Mouse (Mus musculus): ENCODE measurements at regions not wholly inside any gene's neighbourhood (a gene's known extent, or its start where the extent isn't known, plus 50 kb on each side); places are given as distances from the start of the nearest gene placed in this dataset.

- Histone ChIP-seq H3K9me3 (ENCODE audit: control insufficient read depth, low read length) (no peaks in the 10 kb centered on the region), H3K4me1 (ENCODE audit: control insufficient read depth, insufficient read depth, low read length) (no peaks in the 10 kb centered on the region), H3K27ac (ENCODE audit: low read depth, low read length) (no peak overlapping the region), H3K9ac (replicated peaks; ENCODE audit: low read depth, low read length) (no peak overlapping the region), H3K36me3 (ENCODE audit: control insufficient read depth, insufficient read depth, low read length) (no peaks in the 10 kb centered on the region), H3K4me3 (ENCODE audit: low read depth, low read length) (no peak overlapping the region), H3K4me2 (ENCODE audit: low read depth, low read length) (no peak overlapping the region), H3K27me3 (ENCODE audit: control insufficient read depth, insufficient read depth, low read length) (no peaks in the 10 kb centered on the region)
- 9% methylated on average over 3 of the region's 3 CpGs for WGBS
- no peak for ATAC-seq (ENCODE audit: low read depth)
These were observed 134.3 kb downstream of the Moxd1 start for GRCm38 (mm10) chr10:24357636-24358035.

GRCm38 (mm10) chr10:24361424-24361823 is 138.1 kb downstream of the Moxd1 start:
- no peaks in the 10 kb centered on the region for H3K9me3 ChIP-seq (ENCODE audit: control insufficient read depth, low read length)
- 86% methylated on average over 3 of the region's 3 CpGs for WGBS

GRCm38 (mm10) chr10:24365369-24365768 is 142.1 kb downstream of the Moxd1 start:
- no peaks in the 10 kb centered on the region for H3K36me3 ChIP-seq (ENCODE audit: control insufficient read depth, insufficient read depth, low read length)
- 72% methylated on average over 5 of the region's 5 CpGs for WGBS
- no peak overlapping the region for H3K4me3 ChIP-seq (ENCODE audit: low read depth, low read length)
- no peak overlapping the region for H3K4me2 ChIP-seq (ENCODE audit: low read depth, low read length)
- ATAC-seq (ENCODE audit: low read depth): no peak
- H3K9ac ChIP-seq (replicated peaks; ENCODE audit: low read depth, low read length): no peak overlapping the region
- H3K9me3 ChIP-seq (ENCODE audit: control insufficient read depth, low read length): no peaks in the 10 kb centered on the region
- no peaks in the 10 kb centered on the region for H3K27me3 ChIP-seq (ENCODE audit: control insufficient read depth, insufficient read depth, low read length)
- no peak overlapping the region for H3K27ac ChIP-seq (ENCODE audit: low read depth, low read length)
- H3K4me1 ChIP-seq (ENCODE audit: control insufficient read depth, insufficient read depth, low read length): no peaks in the 10 kb centered on the region

More at GRCm38 (mm10) chr10:24361424-24361823, 138.1 kb downstream of the Moxd1 start:
- H3K9ac ChIP-seq (replicated peaks; ENCODE audit: low read depth, low read length): no peak overlapping the region
- no peak overlapping the region for H3K4me3 ChIP-seq (ENCODE audit: low read depth, low read length)
- no peaks in the 10 kb centered on the region for H3K36me3 ChIP-seq (ENCODE audit: control insufficient read depth, insufficient read depth, low read length)
- no peaks in the 10 kb centered on the region for H3K27me3 ChIP-seq (ENCODE audit: control insufficient read depth, insufficient read depth, low read length)
- H3K4me1 ChIP-seq (ENCODE audit: control insufficient read depth, insufficient read depth, low read length): no peaks in the 10 kb centered on the region
- no peak overlapping the region for H3K4me2 ChIP-seq (ENCODE audit: low read depth, low read length)
- no peak for ATAC-seq (ENCODE audit: low read depth)
- no peak overlapping the region for H3K27ac ChIP-seq (ENCODE audit: low read depth, low read length)

DNA sequence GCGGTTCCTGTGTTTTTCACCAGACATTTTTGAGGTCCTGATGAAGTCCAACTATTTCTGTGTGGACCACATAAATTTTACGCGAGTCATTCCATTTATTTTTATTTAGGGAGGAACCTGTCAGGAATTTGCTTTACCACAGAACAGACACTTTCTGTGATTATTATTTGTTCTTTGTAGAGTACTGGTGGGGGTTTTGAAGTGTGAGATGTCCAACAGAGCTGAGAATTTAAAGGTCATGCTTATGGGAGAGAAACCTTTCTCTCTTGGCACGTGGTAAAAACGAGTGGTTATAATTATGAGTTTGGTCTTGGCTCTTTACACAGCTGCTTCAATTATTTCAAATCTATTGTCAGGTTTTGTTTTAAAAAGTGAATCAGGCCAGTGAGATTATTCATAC is 143.7 kb downstream of the Moxd1 start:
- Histone ChIP-seq H3K9me3 (ENCODE audit: control insufficient read depth, low read length) (no peaks in the 10 kb centered on the region), H3K27ac (ENCODE audit: low read depth, low read length) (no peak overlapping the region), H3K4me3 (ENCODE audit: low read depth, low read length) (no peak overlapping the region), H3K9ac (replicated peaks; ENCODE audit: low read depth, low read length) (no peak overlapping the region), H3K4me1 (ENCODE audit: control insufficient read depth, insufficient read depth, low read length) (no peaks in the 10 kb centered on the region), H3K4me2 (ENCODE audit: low read depth, low read length) (no peak overlapping the region), H3K36me3 (ENCODE audit: control insufficient read depth, insufficient read depth, low read length) (no peaks in the 10 kb centered on the region), H3K27me3 (ENCODE audit: control insufficient read depth, insufficient read depth, low read length) (no peaks in the 10 kb centered on the region)
- 88% methylated on average over 5 of the region's 5 CpGs for WGBS
- ATAC-seq (ENCODE audit: low read depth): no peak

DNA sequence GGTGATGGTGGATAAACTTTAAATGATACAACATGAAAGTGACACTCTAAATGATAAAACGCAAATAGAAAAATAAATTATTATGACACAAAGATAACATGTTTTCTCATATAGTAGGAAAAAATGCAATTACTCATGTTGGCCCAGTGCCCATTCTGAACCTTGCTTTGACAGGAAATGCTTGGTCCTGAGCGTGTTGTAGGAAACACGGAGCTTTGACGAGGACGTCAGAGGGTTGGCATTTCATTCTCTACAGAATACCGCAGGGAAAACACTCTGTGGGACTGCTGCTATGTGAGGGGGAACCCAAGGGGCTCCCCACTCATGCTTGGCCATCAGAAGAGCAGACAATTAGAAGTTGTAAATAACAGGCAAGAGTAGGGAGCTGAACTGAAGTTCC is 150.6 kb downstream of the Moxd1 start:
- H3K4me1 ChIP-seq (ENCODE audit: control insufficient read depth, insufficient read depth, low read length): no peaks in the 10 kb centered on the region
- H3K27me3 ChIP-seq (ENCODE audit: control insufficient read depth, insufficient read depth, low read length): no peaks in the 10 kb centered on the region
- no peak overlapping the region for H3K9ac ChIP-seq (replicated peaks; ENCODE audit: low read depth, low read length)
- no peak overlapping the region for H3K27ac ChIP-seq (ENCODE audit: low read depth, low read length)
- 80% methylated on average over 6 of the region's 6 CpGs for WGBS
- H3K4me2 ChIP-seq (ENCODE audit: low read depth, low read length): no peak overlapping the region
- no peak for ATAC-seq (ENCODE audit: low read depth)
- H3K36me3 ChIP-seq (ENCODE audit: control insufficient read depth, insufficient read depth, low read length): no peaks in the 10 kb centered on the region
- H3K4me3 ChIP-seq (ENCODE audit: low read depth, low read length): no peak overlapping the region
- H3K9me3 ChIP-seq (ENCODE audit: control insufficient read depth, low read length): no peaks in the 10 kb centered on the region

GRCm38 (mm10) chr10:24379291-24379690 is 156.0 kb downstream of the Moxd1 start:
- Histone ChIP-seq H3K4me2 (ENCODE audit: low read depth, low read length) (no peak overlapping the region), H3K4me1 (ENCODE audit: control insufficient read depth, insufficient read depth, low read length) (no peaks in the 10 kb centered on the region), H3K27me3 (ENCODE audit: control insufficient read depth, insufficient read depth, low read length) (no peaks in the 10 kb centered on the region), H3K36me3 (ENCODE audit: control insufficient read depth, insufficient read depth, low read length) (no peaks in the 10 kb centered on the region), H3K4me3 (ENCODE audit: low read depth, low read length) (no peak overlapping the region), H3K9ac (replicated peaks; ENCODE audit: low read depth, low read length) (no peak overlapping the region), H3K27ac (ENCODE audit: low read depth, low read length) (no peak overlapping the region), H3K9me3 (ENCODE audit: control insufficient read depth, low read length) (no peaks in the 10 kb centered on the region)
- ATAC-seq (ENCODE audit: low read depth): no peak
- 80% methylated on average over 5 of the region's 5 CpGs for WGBS

DNA sequence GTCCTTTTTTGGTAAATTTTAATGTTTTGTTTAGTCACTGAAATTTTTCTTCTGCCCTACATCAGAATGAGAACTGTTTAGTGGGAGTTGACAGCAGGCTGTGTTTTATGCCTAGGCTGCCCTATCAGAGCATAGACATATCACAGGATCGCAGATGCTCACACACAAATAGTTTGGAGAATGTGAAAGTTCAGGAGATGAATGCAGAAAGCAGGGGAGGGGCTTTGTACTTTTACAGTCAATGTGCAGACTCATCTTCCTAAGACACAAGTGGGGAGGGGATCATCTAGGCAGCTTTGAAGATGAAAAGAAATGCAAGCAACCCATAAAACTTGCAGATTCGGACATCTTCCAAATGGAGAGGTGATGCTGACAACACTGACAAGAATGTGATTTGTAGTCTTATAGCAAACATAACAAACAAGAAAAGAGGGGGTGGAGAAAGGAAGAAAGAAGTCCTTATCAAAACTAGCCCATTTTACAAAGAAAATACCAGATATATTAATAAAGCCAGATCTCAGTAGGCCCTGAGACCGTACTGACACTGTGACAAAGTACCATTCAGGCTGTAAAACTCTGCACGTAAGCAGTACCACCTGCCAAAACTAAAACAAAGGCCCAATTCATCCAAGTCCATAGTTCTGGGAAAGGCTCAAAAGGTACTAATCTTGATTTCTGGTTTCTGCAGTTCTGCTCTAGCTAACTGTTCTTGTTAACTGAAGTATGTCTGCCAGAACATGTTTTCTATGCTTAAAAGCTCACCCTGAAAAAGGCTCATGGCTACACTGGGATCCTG is 157.4 kb downstream of the Moxd1 start:
- Histone ChIP-seq H3K4me3 (ENCODE audit: low read depth, low read length) (no peak overlapping the region), H3K4me2 (ENCODE audit: low read depth, low read length) (no peak overlapping the region), H3K9me3 (ENCODE audit: control insufficient read depth, low read length) (no peaks in the 10 kb centered on the region), H3K27ac (ENCODE audit: low read depth, low read length) (no peak overlapping the region), H3K9ac (replicated peaks; ENCODE audit: low read depth, low read length) (no peak overlapping the region), H3K27me3 (ENCODE audit: control insufficient read depth, insufficient read depth, low read length) (no peaks in the 10 kb centered on the region), H3K36me3 (ENCODE audit: control insufficient read depth, insufficient read depth, low read length) (no peaks in the 10 kb centered on the region), H3K4me1 (ENCODE audit: control insufficient read depth, insufficient read depth, low read length) (no peaks in the 10 kb centered on the region)
- 63% methylated on average over 4 of the region's 4 CpGs for WGBS
- ATAC-seq (ENCODE audit: low read depth): no peak

DNA sequence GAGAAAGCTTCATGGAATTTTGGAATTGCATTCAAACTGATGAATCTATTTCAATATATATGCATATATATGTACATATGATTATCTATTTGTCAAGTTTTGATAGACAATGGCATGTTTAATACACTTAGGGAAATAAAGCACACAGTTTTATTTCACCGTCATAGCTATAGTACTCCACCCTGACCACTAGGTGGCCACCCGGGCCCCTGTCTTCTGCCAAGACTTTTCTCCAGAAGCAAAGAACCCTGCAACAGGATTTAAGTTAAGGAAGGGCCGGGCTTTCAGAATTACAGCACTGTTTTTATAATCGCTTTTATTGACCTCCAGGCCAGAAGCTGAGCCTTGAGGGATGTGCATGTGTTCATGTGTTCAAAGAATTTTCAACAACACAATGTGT is 158.6 kb downstream of the Moxd1 start:
- WGBS: 23% methylated on average over 4 of the region's 4 CpGs
- Histone ChIP-seq H3K27me3 (ENCODE audit: control insufficient read depth, insufficient read depth, low read length) (no peaks in the 10 kb centered on the region), H3K36me3 (ENCODE audit: control insufficient read depth, insufficient read depth, low read length) (no peaks in the 10 kb centered on the region), H3K4me2 (ENCODE audit: low read depth, low read length) (no peak overlapping the region), H3K9me3 (ENCODE audit: control insufficient read depth, low read length) (no peaks in the 10 kb centered on the region), H3K9ac (replicated peaks; ENCODE audit: low read depth, low read length) (no peak overlapping the region), H3K4me1 (ENCODE audit: control insufficient read depth, insufficient read depth, low read length) (no peaks in the 10 kb centered on the region), H3K27ac (ENCODE audit: low read depth, low read length) (no peak overlapping the region), H3K4me3 (ENCODE audit: low read depth, low read length) (no peak overlapping the region)
- ATAC-seq (ENCODE audit: low read depth): no peak; the same call in 1 of the 2 replicates

- ATAC-seq (ENCODE audit: low read depth): no peak
- Histone ChIP-seq H3K9ac (replicated peaks; ENCODE audit: low read depth, low read length) (no peak overlapping the region), H3K4me1 (ENCODE audit: control insufficient read depth, insufficient read depth, low read length) (no peaks in the 10 kb centered on the region), H3K27ac (ENCODE audit: low read depth, low read length) (no peak overlapping the region), H3K36me3 (ENCODE audit: control insufficient read depth, insufficient read depth, low read length) (no peaks in the 10 kb centered on the region), H3K4me2 (ENCODE audit: low read depth, low read length) (no peak overlapping the region), H3K4me3 (ENCODE audit: low read depth, low read length) (no peak overlapping the region), H3K27me3 (ENCODE audit: control insufficient read depth, insufficient read depth, low read length) (no peaks in the 10 kb centered on the region), H3K9me3 (ENCODE audit: control insufficient read depth, low read length) (no peaks in the 10 kb centered on the region)
- WGBS: 92% methylated on average over 2 of the region's 2 CpGs
These were observed 160.7 kb downstream of the Moxd1 start for GRCm38 (mm10) chr10:24384061-24384460.

Data from neural tube, embryonic 14.5 days (tissue).